Mouse (Mus musculus) kidney, embryonic 14.5 days (tissue): ENCODE measurements at regions not wholly inside any gene's neighbourhood (a gene's known extent, or its start where the extent isn't known, plus 50 kb on each side); places are given as distances from the start of the nearest gene placed in this dataset.

Experiments
- ATAC-seq: fragments of 200-750 bp; cut with Nextera tagmentation; 2 replicates; pipeline ENCODE4 v1.8.0; 2017; ENCODE audit warnings: moderate number of reproducible peaks, mild to moderate bottlenecking, moderate TSS enrichment, moderate library complexity; ENCODE audit not compliant: low FRiP score, low TSS enrichment
- H3K27ac ChIP-seq: fragments of 300-500 bp; sonication (generic); 2 replicates; pipeline ENCODE4 v1.5.1; 2014; ENCODE audit warnings: low read depth, mild to moderate bottlenecking, low read length, moderate library complexity, mixed read lengths
- H3K27me3 ChIP-seq: fragments of 300-500 bp; sonication (generic); 2 replicates; pipeline ENCODE4 v1.6.1; 2014; ENCODE audit warnings: mild to moderate bottlenecking, low read length; ENCODE audit not compliant: control insufficient read depth, insufficient read depth
- H3K36me3 ChIP-seq: fragments of 300-500 bp; sonication (generic); 2 replicates; pipeline ENCODE4 v1.6.1; 2014; ENCODE audit warnings: low read length, mixed read lengths; ENCODE audit not compliant: control insufficient read depth, insufficient read depth
- H3K4me1 ChIP-seq: fragments of 300-500 bp; sonication (generic); 2 replicates; pipeline ENCODE4 v1.6.1; 2014; ENCODE audit warnings: low read length, mixed read lengths; ENCODE audit not compliant: control insufficient read depth, insufficient read depth
- H3K4me2 ChIP-seq: fragments of 300-500 bp; sonication (generic); replicated peaks from 2 replicates; pipeline ENCODE4 v1.6.1; 2014; ENCODE audit warnings: low read depth, mild to moderate bottlenecking, low read length
- H3K4me3 ChIP-seq: fragments of 300-500 bp; sonication (generic); 2 replicates; pipeline ENCODE4 v1.5.1; 2014; ENCODE audit warnings: mild to moderate bottlenecking, low read length
- H3K9ac ChIP-seq: fragments of 300-500 bp; sonication (generic); 2 replicates; pipeline ENCODE4 v1.6.1; 2014; ENCODE audit warnings: low read depth, mild to moderate bottlenecking, low read length, moderate library complexity
- H3K9me3 ChIP-seq: fragments of 300-500 bp; sonication (generic); 2 replicates; pipeline ENCODE4 v1.6.1; 2016; ENCODE audit warnings: low read length; ENCODE audit not compliant: control insufficient read depth
- WGBS: fragments of 180-500 bp; shearing (Covaris S2); extraction: QIAGEN DNeasy Blood & Tissue Kit; methylation state at CpG from one replicate; pipeline ENCODE4 v1.1.7; 2014; 5-methylcytosine and 5-hydroxymethylcytosine counted together

DNA sequence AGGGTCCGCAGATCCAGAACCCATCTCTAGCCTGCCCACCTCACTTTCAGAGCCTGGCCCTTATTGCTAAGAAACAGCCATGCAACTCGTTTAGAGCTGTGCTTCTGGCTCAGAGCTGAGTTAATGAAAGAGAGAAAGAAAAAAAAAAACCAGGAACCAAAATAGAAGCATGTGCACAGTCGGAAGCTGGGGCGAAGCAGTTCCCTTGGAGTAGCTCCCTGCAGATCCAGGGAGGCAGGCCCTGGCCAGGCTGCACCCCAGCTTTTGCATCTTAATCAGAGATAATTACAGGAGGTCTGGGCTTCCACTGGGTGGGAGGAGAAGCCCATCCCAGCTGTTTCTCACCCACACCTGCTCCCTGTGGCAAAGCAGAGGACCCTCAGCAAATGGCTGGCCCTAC is 53.9 kb downstream of the Adra2c start:
- no peaks in the 10 kb centered on the region for H3K9me3 ChIP-seq
- ATAC-seq: no peak
- no peaks in the 10 kb centered on the region for H3K4me1 ChIP-seq
- no peak overlapping the region for H3K9ac ChIP-seq
- no peak overlapping the region for H3K4me2 ChIP-seq
- no peaks in the 10 kb centered on the region for H3K27me3 ChIP-seq
- H3K36me3 ChIP-seq: no peaks in the 10 kb centered on the region
- no peak overlapping the region for H3K4me3 ChIP-seq
- no peak overlapping the region for H3K27ac ChIP-seq
- 57% methylated on average over 4 of the region's 4 CpGs for WGBS

DNA sequence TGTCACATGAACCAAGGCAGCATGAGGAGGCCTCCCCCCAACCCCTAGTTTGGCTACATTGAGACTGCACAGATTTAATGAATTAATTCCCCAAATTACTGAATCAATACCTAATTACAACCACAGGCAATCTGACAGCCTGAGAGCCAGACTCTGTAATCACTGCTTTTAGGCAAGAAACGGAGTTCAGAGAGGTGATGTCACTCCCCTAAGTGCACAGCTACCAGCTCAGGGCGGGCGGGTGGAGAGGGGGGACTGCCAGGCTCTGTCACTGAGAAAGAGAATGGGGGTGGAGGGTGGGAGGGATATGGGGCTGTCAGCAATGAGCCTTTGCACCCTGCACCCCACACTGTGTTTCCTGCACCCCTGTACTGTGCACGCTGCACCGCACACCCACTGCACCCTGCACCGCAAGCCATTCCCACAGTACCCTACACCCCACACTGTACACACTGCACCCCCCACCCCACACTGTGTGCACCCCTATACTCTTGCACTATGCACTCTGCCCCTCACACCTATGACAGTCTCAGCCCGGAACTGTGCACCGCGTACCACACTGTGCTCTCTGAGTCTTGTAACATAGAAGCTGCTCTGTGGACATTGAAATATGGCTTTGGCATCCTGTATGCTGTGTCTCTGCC is 54.4 kb upstream of the Hmx1 start:
- H3K4me2 ChIP-seq: no peak overlapping the region
- no peak overlapping the region for H3K9ac ChIP-seq
- H3K27ac ChIP-seq: no peak overlapping the region
- H3K27me3 ChIP-seq: no peaks in the 10 kb centered on the region
- 0 out of 2 replicates have a peak, but pooled peaks cover 4% of the 10 kb centered on the region for H3K4me1 ChIP-seq
- H3K4me3 ChIP-seq: no peak overlapping the region
- no peaks in the 10 kb centered on the region for H3K36me3 ChIP-seq
- H3K9me3 ChIP-seq: no peaks in the 10 kb centered on the region
- WGBS: 85% methylated on average over 9 of the region's 9 CpGs
- ATAC-seq: 0 out of 2 replicates have a peak, but pooled peaks have one; percentile 32

- H3K27me3 ChIP-seq: no peaks in the 10 kb centered on the region
- no peak overlapping the region for H3K9ac ChIP-seq
- no peak overlapping the region for H3K4me3 ChIP-seq
- no peak overlapping the region for H3K27ac ChIP-seq
- H3K4me1 ChIP-seq: 0 out of 2 replicates have a peak, but pooled peaks cover 4% of the 10 kb centered on the region
- no peaks in the 10 kb centered on the region for H3K36me3 ChIP-seq
- no peak overlapping the region for H3K4me2 ChIP-seq
- no peak for ATAC-seq
- H3K9me3 ChIP-seq: no peaks in the 10 kb centered on the region
- 34% methylated on average over 2 of the region's 2 CpGs for whole genome bisulfite sequencing
Measured at GRCm38 (mm10) chr5:35335081-35335480, 53.8 kb upstream of the Hmx1 start.
